Mouse (Mus musculus) left cerebral cortex, adult 8-10 months (tissue): ENCODE data around the gene Lmx1b. TPM values are rescaled to one million over a fixed set of nuclear protein-coding genes. Genes with fewer than 3 reads are reported as not detected.

Source experiments
- DNase-seq, 2 experiments: peaks; one replicate each; pipeline ENCODE4 v3.0.0; 2022; ENCODE audit warnings: low spot score in 2 of 2
- total RNA-seq, 4 experiments: library from RNA; stranded (reverse); gene quantifications; 2 replicates each; pipeline ENCODE4 v1.2.4; 2022

The Lmx1b gene
- total RNA-seq, 4 experiments from 2014 or later, result 0.35 to 0.98 (median 0.60) TPM

DNA sequence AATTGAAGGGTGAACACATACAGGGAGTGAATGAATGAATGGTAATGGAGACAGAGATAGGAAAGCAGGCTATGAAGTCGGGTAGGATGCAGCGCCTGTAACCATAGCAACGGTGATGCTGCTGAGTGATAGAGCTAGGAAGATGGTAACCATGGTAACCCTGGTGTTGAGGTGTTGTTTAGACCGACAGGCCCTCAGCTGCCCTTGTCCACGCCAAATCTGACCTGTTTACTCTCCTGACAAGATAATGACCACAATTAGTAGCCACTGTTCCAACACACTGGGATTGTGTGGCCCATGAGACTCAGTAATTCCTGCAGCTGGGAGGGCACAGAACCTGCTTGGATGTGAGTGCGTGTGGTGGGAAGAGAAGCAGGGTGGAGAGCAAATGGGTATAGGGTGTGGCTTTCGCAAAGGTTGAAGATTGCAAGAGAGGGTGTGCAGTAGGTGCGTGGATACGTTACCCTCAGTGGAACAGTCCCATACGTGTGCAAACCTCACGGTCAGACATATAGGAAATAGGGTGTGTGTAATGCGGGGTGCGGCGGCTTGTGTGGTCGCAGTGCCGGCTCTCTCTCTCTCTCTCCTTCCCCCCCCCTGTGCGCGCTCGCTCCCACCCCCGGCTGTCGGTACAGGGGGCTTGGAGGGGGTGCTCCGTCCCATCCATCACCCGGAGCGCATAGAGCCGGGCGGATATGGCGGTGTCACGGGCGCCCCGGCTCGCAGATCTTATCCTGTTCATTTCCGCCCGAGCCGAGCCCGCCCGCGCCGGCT lies 96.7 kb downstream of the Lmx1b start:
- peak; percentile 73 to 91 for DNase-seq

DNA sequence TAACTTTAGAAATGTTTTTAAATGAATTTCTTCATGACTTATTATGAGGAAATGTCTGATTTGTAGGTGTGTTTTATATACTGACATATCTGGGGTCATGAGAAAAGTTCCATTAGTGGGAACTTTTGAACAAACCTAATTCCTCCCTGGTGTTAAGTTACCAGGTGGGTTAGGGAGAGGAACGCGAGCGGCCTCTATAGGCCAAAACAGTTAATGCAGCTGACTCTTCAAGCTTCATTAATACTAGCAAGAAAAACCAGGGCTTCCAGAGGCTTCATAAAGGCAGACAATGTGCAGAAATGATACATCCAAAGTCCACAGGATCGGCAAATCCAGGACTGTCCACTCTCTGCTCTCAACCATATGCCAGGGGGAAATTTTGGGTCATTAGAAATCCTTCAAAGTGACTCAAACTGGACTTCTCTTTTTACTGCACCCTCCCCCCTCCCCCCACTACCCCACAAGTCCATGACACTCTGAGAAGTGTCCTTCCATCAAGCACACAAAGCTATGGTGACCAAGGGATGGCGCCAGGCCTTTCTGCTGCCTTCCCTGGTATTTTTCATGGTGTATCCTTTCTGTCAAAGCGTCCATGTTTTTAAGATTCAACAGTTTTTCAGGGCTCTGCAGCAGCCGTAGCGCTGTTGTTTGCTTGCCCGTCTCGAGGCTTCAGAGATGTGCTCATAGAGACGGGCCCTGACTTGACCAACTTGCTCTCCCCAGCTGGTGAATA lies 97.4 kb downstream of the Lmx1b start:
- peak; percentile 58 to 84 for DNase-seq

DNA sequence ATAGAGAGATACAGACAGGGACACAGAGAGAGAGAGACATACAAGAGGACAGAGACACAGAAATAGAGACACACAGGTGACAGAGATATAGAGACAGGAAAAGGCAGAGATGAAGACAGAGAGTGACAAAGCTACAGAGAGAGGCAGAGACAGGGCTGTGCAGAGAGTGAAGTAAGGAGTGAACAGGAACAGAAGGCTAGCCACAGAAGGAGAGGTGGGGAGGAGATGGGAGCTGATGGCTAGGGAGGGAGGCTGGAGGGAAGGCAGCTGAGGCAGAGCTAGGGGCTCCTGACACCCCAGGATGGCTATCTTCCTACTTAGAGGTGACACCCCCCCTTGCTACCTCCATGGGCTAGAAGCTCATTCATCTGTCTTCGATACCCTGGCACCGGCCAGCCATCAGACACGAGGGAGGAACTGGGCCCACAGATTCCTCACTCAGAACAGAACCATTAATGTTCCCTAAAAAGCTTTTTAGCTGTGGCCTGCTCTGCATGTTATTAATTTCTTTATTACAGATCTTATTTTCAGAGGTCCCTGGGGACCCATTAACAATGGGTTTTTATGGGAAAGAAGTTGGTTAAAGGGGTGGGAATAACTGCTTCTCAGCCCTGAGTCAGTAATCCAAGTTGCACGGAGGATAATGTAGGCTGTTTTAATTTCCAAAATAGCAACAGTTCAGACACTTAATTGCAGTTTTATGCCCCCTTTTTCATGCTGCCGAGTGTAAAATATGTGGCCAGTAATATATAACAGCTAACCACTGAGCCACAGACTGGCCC lies 114.8 kb downstream of the Lmx1b start:
- DNase-seq, result no peak

GRCm38 (mm10) chr2:33515856-33516255 lies 124.5 kb downstream of the Lmx1b start:
- no peak for DNase-seq

DNA sequence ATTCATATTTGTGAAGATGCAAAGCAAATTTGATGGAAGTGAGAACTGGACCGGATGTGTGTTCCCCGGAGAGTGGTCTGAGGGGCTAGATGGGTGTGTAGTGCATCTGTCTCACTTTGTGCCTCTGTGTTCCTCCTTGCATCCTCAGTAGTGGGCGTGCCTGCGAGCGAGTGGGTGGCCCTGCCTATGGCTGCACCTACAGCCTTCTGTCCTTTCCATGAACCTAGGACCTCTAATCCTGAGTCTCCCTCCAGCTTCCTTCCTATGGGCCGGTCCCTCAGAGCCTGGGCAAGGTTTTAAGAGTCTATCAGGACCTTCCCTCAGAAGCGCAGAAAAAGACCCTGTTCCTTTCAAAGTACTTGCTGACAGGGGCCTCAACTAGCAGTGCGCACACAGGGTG lies 124.9 kb downstream of the Lmx1b start:
- DNase-seq, result no peak

Other genes with a start within 250 kb of the Lmx1b start
- gene Zbtb34, start 209.2 kb downstream of the Lmx1b start, total RNA-seq, result 10 to 100 TPM; 22.7 to 30.4 (median 24.4) TPM
- 10 to 100 TPM; 23.9 to 30.4 (median 29.1) TPM for gene Zbtb43, start 172.0 kb downstream of the Lmx1b start, total RNA-seq
- 10 to 100 TPM; 76.9 to 87.4 (median 79.7) TPM for gene Mvb12b, start 247.4 kb upstream of the Lmx1b start, total RNA-seq